Mouse (Mus musculus) CH12.LX (cell line): ENCODE results near the gene Rbm48. TPM values are rescaled to one million over a fixed set of nuclear protein-coding genes. Genes with fewer than 3 reads are reported as not detected.

Experiments
- DNase-seq: peaks from one replicate; pipeline ENCODE4 v3.0.0-alpha.2; 2013; ENCODE audit errors: extremely low read depth
- H3K27ac ChIP-seq: 2 replicates; pipeline ENCODE4 v1.5.1; 2012; ENCODE audit warnings: low read depth, mild to moderate bottlenecking, control low read depth, moderate library complexity; ENCODE audit not compliant: insufficient read depth
- H3K27me3 ChIP-seq: replicated peaks from 2 replicates; pipeline ENCODE3; 2012; ENCODE audit warnings: inconsistent platforms
- H3K36me3 ChIP-seq, 2 experiments: replicated peaks in 1 of 2; 2 replicates each; pipeline versions ENCODE3 to v1.6.1; 2012; ENCODE audit warnings: inconsistent platforms in 1 of 2, low read length in 1 of 2, mild to moderate bottlenecking in 1 of 2, mixed read lengths in 1 of 2, moderate library complexity in 1 of 2; ENCODE audit not compliant: control insufficient read depth in 1 of 2, insufficient read depth in 1 of 2
- H3K4me1 ChIP-seq, 2 experiments: 2 replicates each; pipeline ENCODE4 v1.6.1; 2012; ENCODE audit warnings: inconsistent platforms in 1 of 2, moderate library complexity in 1 of 2; ENCODE audit not compliant: insufficient read depth in 2 of 2, control insufficient read depth in 1 of 2
- H3K4me2 ChIP-seq: 2 replicates; pipeline ENCODE4 v1.6.1; 2012; ENCODE audit warnings: low read depth, mild to moderate bottlenecking, control low read depth; ENCODE audit not compliant: poor library complexity, insufficient read depth, severe bottlenecking
- H3K4me3 ChIP-seq, 3 experiments: fragments of 150-350 bp in 1 of 3; sonication (generic) in 1 of 3; replicated peaks in 1 of 3; 2 replicates each; pipeline versions ENCODE3 to v1.5.1; 2011 to 2012; ENCODE audit warnings: low read depth in 2 of 3, low read length in 2 of 3, mild to moderate bottlenecking in 2 of 3, moderate library complexity in 2 of 3, control low read depth in 1 of 3, improper control_type of control experiment in 1 of 3, inconsistent platforms in 1 of 3, mixed read lengths in 1 of 3; ENCODE audit not compliant: poor library complexity in 1 of 3
- H3K79me2 ChIP-seq: replicated peaks from 2 replicates; pipeline ENCODE4 v1.6.1; 2012; ENCODE audit warnings: mild to moderate bottlenecking, moderate library complexity; ENCODE audit not compliant: control insufficient read depth, poor library complexity, insufficient read depth, severe bottlenecking; ENCODE audit errors: extremely low read depth
- H3K9ac ChIP-seq: 2 replicates; pipeline ENCODE4 v1.6.1; 2012; ENCODE audit warnings: low read depth, mild to moderate bottlenecking, control low read depth, moderate library complexity; ENCODE audit not compliant: insufficient read depth
- H3K9me3 ChIP-seq: replicated peaks from 2 replicates; pipeline ENCODE3; 2012; ENCODE audit warnings: low read length, inconsistent platforms, mixed read lengths
- CHD2 ChIP-seq: IDR thresholded peaks from 2 replicates; pipeline ENCODE4 v1.6.1; 2011; ENCODE audit warnings: low read length, improper control_type of control experiment
- EP300 ChIP-seq: IDR thresholded peaks from 2 replicates; pipeline ENCODE4 v1.6.1; 2011; ENCODE audit warnings: low read length, improper control_type of control experiment
- GABPA ChIP-seq: IDR thresholded peaks from 2 replicates; pipeline ENCODE4 v1.6.1; 2012; ENCODE audit warnings: low read depth, low read length, improper control_type of control experiment, inconsistent platforms; ENCODE audit not compliant: insufficient replicate concordance
- IRF4 ChIP-seq: IDR thresholded peaks from 2 replicates; pipeline ENCODE4 v1.6.1; 2014; ENCODE audit warnings: low read depth, mild to moderate bottlenecking, inconsistent platforms, low read length, improper control_type of control experiment
- KAT2A ChIP-seq: IDR thresholded peaks from 2 replicates; pipeline ENCODE4 v1.6.1; 2012; ENCODE audit warnings: low read length, improper control_type of control experiment, inconsistent platforms; ENCODE audit not compliant: insufficient replicate concordance
- MAX ChIP-seq: IDR thresholded peaks from 2 replicates; pipeline ENCODE4 v1.6.1; 2011; ENCODE audit warnings: low read length, improper control_type of control experiment
- MXI1 ChIP-seq: IDR thresholded peaks from 2 replicates; pipeline ENCODE4 v1.6.1; 2011; ENCODE audit warnings: mild to moderate bottlenecking, low read depth, low read length, improper control_type of control experiment
- NELFE ChIP-seq: IDR thresholded peaks from 2 replicates; pipeline ENCODE4 v1.6.1; 2011; ENCODE audit warnings: low read depth, low read length, improper control_type of control experiment
- NRF1 ChIP-seq: IDR thresholded peaks from 2 replicates; pipeline ENCODE4 v1.6.1; 2014; ENCODE audit warnings: low read depth, mild to moderate bottlenecking, inconsistent platforms, low read length, improper control_type of control experiment, moderate library complexity
- POLR2A ChIP-seq: IDR thresholded peaks from 2 replicates; pipeline ENCODE4 v1.6.1; 2011; ENCODE audit warnings: low read depth, mild to moderate bottlenecking, improper control_type of control experiment, low read length
- POLR2AphosphoS2 ChIP-seq: IDR thresholded peaks from 2 replicates; pipeline ENCODE4 v1.6.1; 2011; ENCODE audit warnings: low read depth, low read length, improper control_type of control experiment
- SIN3A ChIP-seq: IDR thresholded peaks from 2 replicates; pipeline ENCODE4 v1.6.1; 2012; ENCODE audit warnings: low read length, improper control_type of control experiment, inconsistent platforms
- SMC3 ChIP-seq: IDR thresholded peaks from 2 replicates; pipeline ENCODE4 v1.6.1; 2011; ENCODE audit warnings: low read depth, low read length, improper control_type of control experiment
- TBP ChIP-seq: conservative IDR thresholded peaks from 2 replicates; pipeline ENCODE4 v1.6.1; 2011; ENCODE audit warnings: low read depth, low read length, improper control_type of control experiment
- TCF12 ChIP-seq: IDR thresholded peaks from 2 replicates; pipeline ENCODE4 v1.6.1; 2014; ENCODE audit warnings: low read depth, mild to moderate bottlenecking, inconsistent platforms, low read length, improper control_type of control experiment
- USF2 ChIP-seq: conservative IDR thresholded peaks from 2 replicates; pipeline ENCODE4 v1.6.1; 2011; ENCODE audit warnings: low read depth, low read length, improper control_type of control experiment
- ZC3H11A ChIP-seq: IDR thresholded peaks from 2 replicates; pipeline ENCODE4 v1.6.1; 2012; ENCODE audit warnings: low read depth, mild to moderate bottlenecking, inconsistent platforms, low read length, improper control_type of control experiment
- ZKSCAN1 ChIP-seq: IDR thresholded peaks from 2 replicates; pipeline ENCODE4 v1.6.1; 2012; ENCODE audit warnings: low read depth, inconsistent platforms, low read length, improper control_type of control experiment, borderline replicate concordance
- ZMIZ1 ChIP-seq: IDR thresholded peaks from 2 replicates; pipeline ENCODE4 v1.6.1; 2012; ENCODE audit warnings: low read depth, mild to moderate bottlenecking, inconsistent platforms, low read length, improper control_type of control experiment
- ZNF384 ChIP-seq: IDR thresholded peaks from 2 replicates; pipeline ENCODE4 v1.6.1; 2012; ENCODE audit warnings: low read depth, low read length, improper control_type of control experiment, inconsistent platforms
- dilution Hi-C: fragments of 300-500 bp; cut with MboI; formaldehyde crosslinking; loops from 2 replicates; pipeline ENCODE4 v1.14.3; 2020; ENCODE audit warnings: low sequenced_read_pairs; ENCODE audit not compliant: extremely low pct_unique_long_range_greater_than_20kb, extremely low pct_ligation_motif_present
- in situ Hi-C: fragments of 300-500 bp; cut with MboI; formaldehyde crosslinking; loops from 3 replicates; pipeline ENCODE4 v1.14.3; 2019; ENCODE audit warnings: low sequenced_read_pairs, low pct_ligation_motif_present, low pct_unique_long_range_greater_than_20kb, mixed read lengths
- polyA plus RNA-seq: library from polyadenylated mRNA; unstranded; fragments of >175 nt; gene quantifications from 2 replicates; pipeline ENCODE4 v1.2.1, GENCODE M21; 2012; ENCODE audit warnings: low read depth; ENCODE audit not compliant: insufficient read length
- total RNA-seq, 2 experiments: library from RNA; depleted of rRNA; stranded (reverse); fragments of 300-350 nt in 1 of 2; fragments of >200 nt in 1 of 2; gene quantifications; 2 replicates each; pipeline ENCODE4 v1.2.3; 2012 to 2014

The Rbm48 gene
- total and polyA plus RNA-seq, 3 experiments = 8.7 to 15.9 (median 14.2) TPM

DNA sequence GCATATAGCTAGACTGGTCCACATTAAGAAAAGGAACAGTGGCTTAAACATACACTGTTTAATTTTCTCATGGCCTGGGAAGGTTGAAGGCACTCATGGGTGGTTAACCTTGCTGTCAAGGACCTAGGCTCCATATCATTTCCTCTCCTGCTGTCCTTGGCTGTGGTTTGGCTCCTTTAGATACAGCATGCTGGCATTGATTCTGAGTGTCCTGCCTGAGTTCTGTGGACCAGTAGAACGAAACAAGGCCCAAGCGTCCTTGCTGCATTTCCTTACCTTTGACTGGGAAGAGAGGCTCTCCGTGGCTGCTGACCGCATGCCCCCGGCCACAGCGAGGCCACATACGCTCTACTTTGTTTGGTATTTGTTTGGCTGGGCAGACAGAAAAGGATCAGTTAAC is 12.9 kb upstream of the Rbm48 start:
- dilution Hi-C loops = no loop called here
- Histone ChIP-seq H3K4me1 (no peaks in the 10 kb centered on the region), H3K36me3 (peaks cover 37 to 58% of the 10 kb centered on the region in 2 experiments)

DNA sequence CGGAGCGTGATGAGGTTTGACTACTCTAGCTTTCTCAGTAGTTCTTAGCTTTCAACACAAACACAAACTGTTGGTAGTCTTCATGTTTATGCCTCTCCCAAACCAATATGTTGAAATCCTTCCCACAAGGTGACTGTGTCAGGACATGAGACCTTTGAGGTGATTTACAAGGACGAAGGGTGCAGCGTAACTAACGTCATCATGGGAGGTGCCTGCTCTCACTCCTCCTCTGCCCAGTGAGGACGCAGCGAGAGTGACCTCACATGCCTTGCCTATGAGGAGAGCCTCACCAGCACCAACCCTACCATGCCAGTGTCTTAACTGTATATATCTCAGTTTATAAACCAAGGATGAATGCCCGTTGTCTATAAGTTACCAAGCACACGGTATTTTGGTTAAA is 10.7 kb upstream of the Rbm48 start:
- H3K4me3 ChIP-seq = no peak overlapping the region
- H3K9ac ChIP-seq = no peak overlapping the region
- no peaks in the 10 kb centered on the region for H3K4me1 ChIP-seq
- H3K9me3 ChIP-seq = peaks cover 2% of the 10 kb centered on the region
- in situ Hi-C loops (no loop called here), dilution Hi-C loops (no loop called here)
- no peak overlapping the region for H3K27ac ChIP-seq
- peaks cover 32 to 60% of the 10 kb centered on the region in 2 experiments for H3K36me3 ChIP-seq
- H3K79me2 ChIP-seq = no peaks in the 10 kb centered on the region
- no peak for DNase-seq
- no peaks in the 10 kb centered on the region for H3K27me3 ChIP-seq
- no peak for TF ChIP-seq ZC3H11A
- no peak for TF ChIP-seq SIN3A
- no peak for TF ChIP-seq TCF12
- no peak for TF ChIP-seq SMC3
- TF ChIP-seq GABPA = no peak
- TF ChIP-seq POLR2AphosphoS2 = no peak
- no peak for TF ChIP-seq CHD2
- no peak for TF ChIP-seq EP300
- TF ChIP-seq NELFE = no peak
- no peak overlapping the region for H3K4me2 ChIP-seq

More for the DNA sequence above, 12.9 kb upstream of the Rbm48 start:
- DNase-seq = no peak
- no peak overlapping the region for H3K27ac ChIP-seq
- no peak overlapping the region for H3K9ac ChIP-seq
- H3K79me2 ChIP-seq = no peaks in the 10 kb centered on the region
- peaks cover 2% of the 10 kb centered on the region for H3K9me3 ChIP-seq
- in situ Hi-C loops = no loop called here
- H3K27me3 ChIP-seq = no peaks in the 10 kb centered on the region
- no peak for TF ChIP-seq SMC3
- no peak for TF ChIP-seq POLR2AphosphoS2
- TF ChIP-seq KAT2A = no peak
- no peak for TF ChIP-seq SIN3A
- no peak for TF ChIP-seq ZC3H11A
- TF ChIP-seq ZMIZ1 = no peak
- no peak for TF ChIP-seq NRF1
- TF ChIP-seq CHD2 = no peak
- no peak for TF ChIP-seq ZNF384
- TF ChIP-seq GABPA = no peak
- no peak for TF ChIP-seq MXI1
- TF ChIP-seq USF2 = no peak
- TF ChIP-seq ZKSCAN1 = no peak
- no peak for TF ChIP-seq MAX
- no peak for TF ChIP-seq TBP
- TF ChIP-seq POLR2A = no peak
- no peak for TF ChIP-seq IRF4
- H3K4me2 ChIP-seq = no peak overlapping the region
- H3K4me3 ChIP-seq = no peak overlapping the region
